Mouse (Mus musculus): Measurements from ENCODE around the gene Rb1. TPM values are rescaled to one million over a fixed set of nuclear protein-coding genes. Genes with fewer than 3 reads are reported as not detected.
A peak's percentile ranks its signal among the peaks of the same experiment; 100 is the strongest.

The Rb1 gene
- polyA plus RNA-seq, 1 experiment from 2014 or later, result 16.0 TPM

GRCm38 (mm10) chr14:73244061-73244597, 81.5 kb downstream of the Rb1 start:
- Histone ChIP-seq H3K27ac (ENCODE audit: low read length) (peak overlapping the region; percentile 19; the same call in 1 of the 2 replicates), H3K4me2 (ENCODE audit: low read depth, low read length) (no peak overlapping the region), H3K4me1 (ENCODE audit: control insufficient read depth, insufficient read depth, low read length) (0 out of 2 replicates have a peak, but pooled peaks cover 2% of the 10 kb centered on the region), H3K36me3 (ENCODE audit: control insufficient read depth, insufficient read depth) (peaks cover 5% of the 10 kb centered on the region; the same call in 1 of the 2 replicates), H3K27me3 (ENCODE audit: control insufficient read depth, insufficient read depth, low read length) (no peaks in the 10 kb centered on the region), H3K4me3 (ENCODE audit: low read length) (no peak overlapping the region), H3K9ac (ENCODE audit: low read length) (no peak overlapping the region), H3K9me3 (replicated peaks; ENCODE audit: control insufficient read depth, low read length) (no peaks in the 10 kb centered on the region)
- WGBS, result 91% methylated on average over 2 of the region's 2 CpGs
- no peak for ATAC-seq (replicated peaks; ENCODE audit: extremely low read depth, insufficient read depth, low FRiP score)

GRCm38 (mm10) chr14:73239857-73240256, 85.8 kb downstream of the Rb1 start:
- no peak overlapping the region for H3K4me3 ChIP-seq (ENCODE audit: low read length)

GRCm38 (mm10) chr14:73239291-73239690, 86.3 kb downstream of the Rb1 start:
- peak; percentile 52; the same call in 1 of the 2 replicates for ATAC-seq (replicated peaks; ENCODE audit: extremely low read depth, insufficient read depth, low FRiP score)
- H3K9ac ChIP-seq (ENCODE audit: low read length), result peak overlapping the region; percentile 80
- H3K36me3 ChIP-seq (ENCODE audit: control insufficient read depth, insufficient read depth), result peaks cover 5% of the 10 kb centered on the region; the same call in 1 of the 2 replicates
- peaks cover 2% of the 10 kb centered on the region; the same call in 1 of the 2 replicates for H3K9me3 ChIP-seq (replicated peaks; ENCODE audit: control insufficient read depth, low read length)
- H3K4me3 ChIP-seq (ENCODE audit: low read length), result peak overlapping the region; percentile 67
- H3K4me1 ChIP-seq (ENCODE audit: control insufficient read depth, insufficient read depth, low read length), result peaks cover 10% of the 10 kb centered on the region
- H3K4me2 ChIP-seq (ENCODE audit: low read depth, low read length), result peak overlapping the region; percentile 66
- under 1% methylated on average over 6 of the region's 6 CpGs for WGBS
- no peaks in the 10 kb centered on the region for H3K27me3 ChIP-seq (ENCODE audit: control insufficient read depth, insufficient read depth, low read length)
- peak overlapping the region; percentile 90 for H3K27ac ChIP-seq (ENCODE audit: low read length)

More at GRCm38 (mm10) chr14:73239857-73240256, 85.8 kb downstream of the Rb1 start:
- no peak for ATAC-seq (replicated peaks; ENCODE audit: extremely low read depth, insufficient read depth, low FRiP score)
- H3K27ac ChIP-seq (ENCODE audit: low read length), result no peak overlapping the region
- H3K4me1 ChIP-seq (ENCODE audit: control insufficient read depth, insufficient read depth, low read length), result peaks cover 5% of the 10 kb centered on the region; the same call in 1 of the 2 replicates
- no peaks in the 10 kb centered on the region for H3K27me3 ChIP-seq (ENCODE audit: control insufficient read depth, insufficient read depth, low read length)
- H3K4me2 ChIP-seq (ENCODE audit: low read depth, low read length), result no peak overlapping the region
- peaks cover 2% of the 10 kb centered on the region; the same call in 1 of the 2 replicates for H3K9me3 ChIP-seq (replicated peaks; ENCODE audit: control insufficient read depth, low read length)
- 37% methylated on average over 3 of the region's 3 CpGs for WGBS
- H3K36me3 ChIP-seq (ENCODE audit: control insufficient read depth, insufficient read depth), result peaks cover 5% of the 10 kb centered on the region; the same call in 1 of the 2 replicates
- H3K9ac ChIP-seq (ENCODE audit: low read length), result no peak overlapping the region; the same call in 1 of the 2 replicates

- H3K4me1 ChIP-seq (ENCODE audit: control insufficient read depth, insufficient read depth, low read length), result peaks cover 11% of the 10 kb centered on the region
- H3K4me2 ChIP-seq (ENCODE audit: low read depth, low read length), result peak overlapping the region; percentile 66
- peak overlapping the region; percentile 90 for H3K27ac ChIP-seq (ENCODE audit: low read length)
- H3K4me3 ChIP-seq (ENCODE audit: low read length), result peak overlapping the region; percentile 67
- H3K27me3 ChIP-seq (ENCODE audit: control insufficient read depth, insufficient read depth, low read length), result no peaks in the 10 kb centered on the region
- peaks cover 2% of the 10 kb centered on the region; the same call in 1 of the 2 replicates for H3K9me3 ChIP-seq (replicated peaks; ENCODE audit: control insufficient read depth, low read length)
- H3K36me3 ChIP-seq (ENCODE audit: control insufficient read depth, insufficient read depth), result peaks cover 5% of the 10 kb centered on the region; the same call in 1 of the 2 replicates
- WGBS, result under 1% methylated on average over 20 of the region's 20 CpGs
- ATAC-seq (replicated peaks; ENCODE audit: extremely low read depth, insufficient read depth, low FRiP score), result peak; percentile 88
- peak overlapping the region; percentile 80 for H3K9ac ChIP-seq (ENCODE audit: low read length)
Measured at GRCm38 (mm10) chr14:73238498-73239250, 86.9 kb downstream of the Rb1 start.

GRCm38 (mm10) chr14:73237848-73238321, 87.7 kb downstream of the Rb1 start, which contains the start of gene Lpar6:
Gene Lpar6, plus strand, starts transcription at chr14:73237895.
- H3K4me2 ChIP-seq (ENCODE audit: low read depth, low read length), result peak within 1 kb of the TSS; percentile 66
- peaks cover 11% of the 10 kb centered on the region for H3K4me1 ChIP-seq (ENCODE audit: control insufficient read depth, insufficient read depth, low read length)
- ATAC-seq (replicated peaks; ENCODE audit: extremely low read depth, insufficient read depth, low FRiP score), result peak; percentile 82
- peak within 1 kb of the TSS; percentile 67 for H3K4me3 ChIP-seq (ENCODE audit: low read length)
- H3K9me3 ChIP-seq (replicated peaks; ENCODE audit: control insufficient read depth, low read length), result peaks cover 2% of the 10 kb centered on the region; the same call in 1 of the 2 replicates
- WGBS, result under 1% methylated on average over 19 of the region's 19 CpGs
- peak within 1 kb of the TSS; percentile 90 for H3K27ac ChIP-seq (ENCODE audit: low read length)
- H3K36me3 ChIP-seq (ENCODE audit: control insufficient read depth, insufficient read depth), result peaks cover 5% of the 10 kb centered on the region; the same call in 1 of the 2 replicates
- no peaks in the 10 kb centered on the region for H3K27me3 ChIP-seq (ENCODE audit: control insufficient read depth, insufficient read depth, low read length)
- H3K9ac ChIP-seq (ENCODE audit: low read length), result peak within 1 kb of the TSS; percentile 80

GRCm38 (mm10) chr14:73234468-73235031, 91.1 kb downstream of the Rb1 start:
- 15% methylated on average over 2 of the region's 2 CpGs for WGBS
- no peak for ATAC-seq (replicated peaks; ENCODE audit: extremely low read depth, insufficient read depth, low FRiP score)
- H3K27me3 ChIP-seq (ENCODE audit: control insufficient read depth, insufficient read depth, low read length), result no peaks in the 10 kb centered on the region
- H3K4me3 ChIP-seq (ENCODE audit: low read length), result no peak overlapping the region
- peak overlapping the region; percentile 71 for H3K27ac ChIP-seq (ENCODE audit: low read length)
- no peak overlapping the region for H3K4me2 ChIP-seq (ENCODE audit: low read depth, low read length)
- no peak overlapping the region; the same call in 1 of the 2 replicates for H3K9ac ChIP-seq (ENCODE audit: low read length)
- no peaks in the 10 kb centered on the region; the same call in 1 of the 2 replicates for H3K36me3 ChIP-seq (ENCODE audit: control insufficient read depth, insufficient read depth)
- H3K9me3 ChIP-seq (replicated peaks; ENCODE audit: control insufficient read depth, low read length), result peaks cover 4% of the 10 kb centered on the region; the same call in 1 of the 2 replicates
- H3K4me1 ChIP-seq (ENCODE audit: control insufficient read depth, insufficient read depth, low read length), result peaks cover 11% of the 10 kb centered on the region

GRCm38 (mm10) chr14:73231286-73231982, 94.2 kb downstream of the Rb1 start:
- WGBS, result 56% methylated on average over 5 of the region's 5 CpGs
- Histone ChIP-seq H3K4me3 (ENCODE audit: low read length) (no peak overlapping the region), H3K9me3 (replicated peaks; ENCODE audit: control insufficient read depth, low read length) (peaks cover 4% of the 10 kb centered on the region; the same call in 1 of the 2 replicates), H3K9ac (ENCODE audit: low read length) (no peak overlapping the region; the same call in 1 of the 2 replicates), H3K27me3 (ENCODE audit: control insufficient read depth, insufficient read depth, low read length) (no peaks in the 10 kb centered on the region), H3K27ac (ENCODE audit: low read length) (peak overlapping the region; percentile 46), H3K4me1 (ENCODE audit: control insufficient read depth, insufficient read depth, low read length) (peaks cover 19% of the 10 kb centered on the region), H3K36me3 (ENCODE audit: control insufficient read depth, insufficient read depth) (no peaks in the 10 kb centered on the region; the same call in 1 of the 2 replicates), H3K4me2 (ENCODE audit: low read depth, low read length) (no peak overlapping the region)
- ATAC-seq (replicated peaks; ENCODE audit: extremely low read depth, insufficient read depth, low FRiP score), result no peak

- no peak overlapping the region for H3K9ac ChIP-seq (ENCODE audit: low read length)
- no peak overlapping the region; the same call in 1 of the 2 replicates for H3K27ac ChIP-seq (ENCODE audit: low read length)
- H3K4me3 ChIP-seq (ENCODE audit: low read length), result no peak overlapping the region
- H3K27me3 ChIP-seq (ENCODE audit: control insufficient read depth, insufficient read depth, low read length), result no peaks in the 10 kb centered on the region
- H3K36me3 ChIP-seq (ENCODE audit: control insufficient read depth, insufficient read depth), result no peaks in the 10 kb centered on the region
- no peak for ATAC-seq (replicated peaks; ENCODE audit: extremely low read depth, insufficient read depth, low FRiP score)
- H3K4me1 ChIP-seq (ENCODE audit: control insufficient read depth, insufficient read depth, low read length), result peaks cover 10% of the 10 kb centered on the region
- 5% methylated on average over 1 of the region's 1 CpGs for WGBS
- H3K9me3 ChIP-seq (replicated peaks; ENCODE audit: control insufficient read depth, low read length), result 0 out of 2 replicates have a peak, but pooled peaks cover 2% of the 10 kb centered on the region
- no peak overlapping the region for H3K4me2 ChIP-seq (ENCODE audit: low read depth, low read length)
Measured at GRCm38 (mm10) chr14:73226849-73227248, 98.8 kb downstream of the Rb1 start.
